21 mouse cellular contexts compared by ENCODE assay signal in genomic region chr2:178423223-178423622, GRCm38 (mm10). TPM values are rescaled to one million over a fixed set of nuclear protein-coding genes. Genes with fewer than 3 reads are reported as not detected.
DNase-seq lines count a peak whose midpoint lies in the region; ATAC-seq lines count a peak whose summit lies in the region.
"Had no signal": no experiment of that assay in that cellular context is flagged by ENCODE, and none has a peak within 500 bp of the region (broad histone marks: within the 10 kb centered on the region; RNA-seq: fewer than 3 reads in every experiment).

No protein-coding gene starts in this region.

- peak overlapping the region; percentile 16; the same call in 1 of the 2 replicates for H3K27ac ChIP-seq in embryonic facial prominence, embryonic 11.5 days (replicated peaks; ENCODE audit: low read depth, low read length)
- H3K27ac ChIP-seq in forebrain, embryonic 14.5 days (ENCODE audit: low read depth, low read length), result no peak overlapping the region
- no peak overlapping the region for H3K27ac ChIP-seq in kidney, embryonic 16.5 days (ENCODE audit: low read length)
- H3K27ac ChIP-seq: heart, adult 2 months; liver, embryonic 14.5 days; neural tube, embryonic 13.5 days had no signal

- H3K27me3 ChIP-seq in embryonic facial prominence, embryonic 11.5 days (ENCODE audit: control insufficient read depth, insufficient read depth, low read length), result no peaks in the 10 kb centered on the region
- H3K27me3 ChIP-seq in forebrain, embryonic 14.5 days (replicated peaks; ENCODE audit: control insufficient read depth, insufficient read depth, low read length), result no peaks in the 10 kb centered on the region
- H3K27me3 ChIP-seq in kidney, embryonic 16.5 days (ENCODE audit: insufficient read depth, low read length), result no peaks in the 10 kb centered on the region
- H3K27me3 ChIP-seq: neural tube, embryonic 13.5 days had no signal

- WGBS in embryonic facial prominence, embryonic 11.5 days, result 69% methylated on average over 5 of the region's 5 CpGs
- WGBS in forebrain, embryonic 14.5 days, result 78% methylated on average over 5 of the region's 5 CpGs
- WGBS in kidney, embryonic 16.5 days, result 68% methylated on average over 5 of the region's 5 CpGs

- H3K9ac ChIP-seq in embryonic facial prominence, embryonic 11.5 days (replicated peaks; ENCODE audit: low read length), result no peak overlapping the region
- no peak overlapping the region for H3K9ac ChIP-seq in forebrain, embryonic 14.5 days (ENCODE audit: low read length)
- no peak overlapping the region for H3K9ac ChIP-seq in kidney, embryonic 16.5 days (replicated peaks; ENCODE audit: low read length)
- H3K9ac ChIP-seq: embryonic facial prominence, embryonic 12.5 days; forebrain, postnatal 0 days; liver, embryonic 14.5 days; neural tube, embryonic 13.5 days had no signal

- H3K36me3 ChIP-seq in embryonic facial prominence, embryonic 11.5 days (replicated peaks; ENCODE audit: control insufficient read depth, insufficient read depth, low read depth, low read length), result no peaks in the 10 kb centered on the region
- H3K36me3 ChIP-seq in forebrain, embryonic 14.5 days (ENCODE audit: control insufficient read depth, insufficient read depth, low read length), result no peaks in the 10 kb centered on the region
- H3K36me3 ChIP-seq in kidney, embryonic 16.5 days (ENCODE audit: insufficient read depth, low read length), result no peaks in the 10 kb centered on the region
- H3K36me3 ChIP-seq: embryonic facial prominence, embryonic 12.5 days had no signal

- H3K9me3 ChIP-seq in embryonic facial prominence, embryonic 11.5 days (replicated peaks; ENCODE audit: control insufficient read depth, low read length), result no peaks in the 10 kb centered on the region
- H3K9me3 ChIP-seq in forebrain, embryonic 14.5 days (replicated peaks; ENCODE audit: control insufficient read depth, low read length), result no peaks in the 10 kb centered on the region
- no peaks in the 10 kb centered on the region for H3K9me3 ChIP-seq in kidney, embryonic 16.5 days (ENCODE audit: low read length)
- H3K9me3 ChIP-seq: embryonic facial prominence, embryonic 12.5 days; neural tube, embryonic 13.5 days had no signal

- no peak overlapping the region for H3K4me3 ChIP-seq in embryonic facial prominence, embryonic 11.5 days (ENCODE audit: low read depth, low read length)
- H3K4me3 ChIP-seq in forebrain, embryonic 14.5 days (ENCODE audit: low read depth, low read length), result no peak overlapping the region
- H3K4me3 ChIP-seq in kidney, embryonic 16.5 days (ENCODE audit: low read length), result no peak overlapping the region
- H3K4me3 ChIP-seq: embryonic facial prominence, embryonic 12.5 days; heart, adult 2 months; neural tube, embryonic 13.5 days had no signal

- peak; percentile 1 for DNase-seq in layer of hippocampus, adult 8-10 months (ENCODE audit: low spot score in 2 of 2)
- no peak for DNase-seq in layer of hippocampus, postnatal 36 days
- DNase-seq in spleen, postnatal 10 days (ENCODE audit: low spot score in 2 of 2), result peak; percentile 0 to 1
- no peak for DNase-seq in spleen, postnatal 36 days (ENCODE audit: low spot score in 2 of 2)
- no peak for DNase-seq in embryonic facial prominence, embryonic 11.5 days (ENCODE audit: low spot score)
- no peak for DNase-seq in forebrain, embryonic 14.5 days (ENCODE audit: low spot score)
- DNase-seq: adrenal gland, adult 8-10 months; cerebellum, adult 11-12 months; cerebellum, postnatal 36 days; forebrain, postnatal 0 days; gastrocnemius, postnatal 10 days; heart, adult 2 months; kidney, adult 8-10 months; kidney, postnatal 36 days had no signal

- no peak for ATAC-seq in embryonic facial prominence, embryonic 11.5 days (replicated peaks; ENCODE audit: insufficient number of reproducible peaks, low FRiP score, low TSS enrichment, low read depth)
- ATAC-seq in forebrain, embryonic 14.5 days, result no peak
- no peak for ATAC-seq in kidney, embryonic 16.5 days (ENCODE audit: low FRiP score, low TSS enrichment)
- ATAC-seq: forebrain, postnatal 0 days; lung, postnatal 0 days had no signal

- no peaks in the 10 kb centered on the region for H3K4me1 ChIP-seq in embryonic facial prominence, embryonic 11.5 days (ENCODE audit: control insufficient read depth, insufficient read depth, low read length)
- no peaks in the 10 kb centered on the region for H3K4me1 ChIP-seq in forebrain, embryonic 14.5 days (ENCODE audit: control insufficient read depth, insufficient read depth, low read length)
- peaks cover 7% of the 10 kb centered on the region; the same call in 1 of the 2 replicates for H3K4me1 ChIP-seq in kidney, embryonic 16.5 days (ENCODE audit: insufficient read depth, low read length)

- H3K4me2 ChIP-seq in embryonic facial prominence, embryonic 11.5 days (ENCODE audit: low read depth, low read length), result no peak overlapping the region
- no peak overlapping the region for H3K4me2 ChIP-seq in forebrain, embryonic 14.5 days (ENCODE audit: low read length)
- no peak overlapping the region for H3K4me2 ChIP-seq in kidney, embryonic 16.5 days (replicated peaks; ENCODE audit: low read depth, low read length)
- H3K4me2 ChIP-seq: embryonic facial prominence, embryonic 12.5 days; neural tube, embryonic 13.5 days had no signal

RNA-seq across cellular contexts. Expression of gene Cdh26, which starts 7.1 kb away (rescaled TPM):
- total RNA-seq in layer of hippocampus, adult 8-10 months (2022), result under 1 TPM; 0.14 to 0.47 (median 0.24) TPM
- total RNA-seq in layer of hippocampus, postnatal 36 days (2021), result under 1 TPM in 1 of 2 experiments, not detected in 1; 0.37 TPM
- 0.45 and 0.63 TPM in 2 replicates for polyA plus RNA-seq in embryonic facial prominence, embryonic 11.5 days (2014; fragmentation: Nextera tagmentation; extraction: Ambion mirVana)
- polyA plus RNA-seq in forebrain, embryonic 14.5 days (2014; fragmentation: Nextera tagmentation; extraction: Ambion mirVana), result 0.11 and 0.47 TPM in 2 replicates
- polyA plus RNA-seq in kidney, embryonic 16.5 days (2015; fragmentation: Nextera tagmentation; extraction: Ambion mirVana), result 0.52 and 0.68 TPM in 2 replicates
- total RNA-seq: adrenal gland, adult 8-10 months; heart, adult 2 months; megakaryocyte, adult 5-6 weeks; MEL had no signal
- polyA plus RNA-seq: neural tube, embryonic 13.5 days had no signal

RNA-seq across cellular contexts. Expression of gene Fam217b, which starts 8.9 kb away (rescaled TPM):
- total RNA-seq in layer of hippocampus, adult 8-10 months (2022), result 10 to 100 TPM; 45.5 to 54.6 (median 47.5) TPM
- 10 to 100 TPM; 47.5 to 49.7 TPM for total RNA-seq in layer of hippocampus, postnatal 36 days (2021)
- 4.8 and 5.5 TPM in 2 replicates for polyA plus RNA-seq in embryonic facial prominence, embryonic 11.5 days (2014; fragmentation: Nextera tagmentation; extraction: Ambion mirVana)
- polyA plus RNA-seq in forebrain, embryonic 14.5 days (2014; fragmentation: Nextera tagmentation; extraction: Ambion mirVana), result 3.9 and 4.3 TPM in 2 replicates
- 5.3 and 5.6 TPM in 2 replicates for polyA plus RNA-seq in kidney, embryonic 16.5 days (2015; fragmentation: Nextera tagmentation; extraction: Ambion mirVana)
- total RNA-seq: MEL had no signal

RNA-seq across cellular contexts. Expression of gene Ppp1r3d, which starts 9.0 kb away (rescaled TPM):
- 1 to 10 TPM; 4.5 to 6.0 (median 5.2) TPM for total RNA-seq in layer of hippocampus, adult 8-10 months (2022)
- total RNA-seq in layer of hippocampus, postnatal 36 days (2021), result 1 to 10 TPM; 4.6 to 5.9 TPM
- 3.5 and 3.8 TPM in 2 replicates for polyA plus RNA-seq in embryonic facial prominence, embryonic 11.5 days (2014; fragmentation: Nextera tagmentation; extraction: Ambion mirVana)
- 1.1 and 1.8 TPM in 2 replicates for polyA plus RNA-seq in forebrain, embryonic 14.5 days (2014; fragmentation: Nextera tagmentation; extraction: Ambion mirVana)
- 2.9 and 3.0 TPM in 2 replicates for polyA plus RNA-seq in kidney, embryonic 16.5 days (2015; fragmentation: Nextera tagmentation; extraction: Ambion mirVana)
- total RNA-seq: MEL had no signal

RNA-seq across cellular contexts. Expression of gene Sycp2, which starts 15.7 kb away (rescaled TPM):
- 1 to 10 TPM in 3 of 4 experiments, under 1 TPM in 1; 0.55 to 1.8 (median 1.3) TPM for total RNA-seq in layer of hippocampus, adult 8-10 months (2022)
- total RNA-seq in layer of hippocampus, postnatal 36 days (2021), result 1 to 10 TPM in 1 of 2 experiments, under 1 TPM in 1; 0.67 to 1.1 TPM
- polyA plus RNA-seq in embryonic facial prominence, embryonic 11.5 days (2014; fragmentation: Nextera tagmentation; extraction: Ambion mirVana), result 0.06 and 0.07 TPM in 2 replicates
- polyA plus RNA-seq in forebrain, embryonic 14.5 days (2014; fragmentation: Nextera tagmentation; extraction: Ambion mirVana), result 0.09 and 0.14 TPM in 2 replicates
- polyA plus RNA-seq in kidney, embryonic 16.5 days (2015; fragmentation: Nextera tagmentation; extraction: Ambion mirVana), result 0.04 TPM in 1 of 2 replicates, not detected in the other
- total RNA-seq: MEL had no signal

Comparison
In these comparisons a context has a peak if more than half of its experiments do, and no peak if none do; other contexts are left out.
1. DNase-seq: peak in layer of hippocampus, adult 8-10 months (2 of 2) and spleen, postnatal 10 days (2 of 2); none in layer of hippocampus, postnatal 36 days (0 of 2), spleen, postnatal 36 days (0 of 2), embryonic facial prominence, embryonic 11.5 days (single experiment) and forebrain, embryonic 14.5 days (single experiment).